Mouse (Mus musculus) neural tube, embryonic 13.5 days (tissue): ENCODE results near the gene Ngrn. TPM values are rescaled to one million over a fixed set of nuclear protein-coding genes. Genes with fewer than 3 reads are reported as not detected.

Experiments used
- ATAC-seq: fragments of 200-750 bp; cut with Nextera tagmentation; 2 replicates; pipeline ENCODE4 v1.8.0; 2017; ENCODE audit warnings: low read depth, mild to moderate bottlenecking, moderate TSS enrichment, moderate library complexity
- H3K27ac ChIP-seq: fragments of 300-500 bp; sonication (generic); replicated peaks from 2 replicates; pipeline ENCODE4 v1.5.1; 2015; ENCODE audit warnings: moderate library complexity, mild to moderate bottlenecking, inconsistent platforms
- H3K27me3 ChIP-seq: fragments of 300-500 bp; sonication (generic); 2 replicates; pipeline ENCODE4 v1.6.1; 2015; ENCODE audit warnings: mild to moderate bottlenecking, inconsistent platforms
- H3K36me3 ChIP-seq: fragments of 300-500 bp; sonication (generic); 2 replicates; pipeline ENCODE4 v1.6.1; 2015; ENCODE audit warnings: mild to moderate bottlenecking, inconsistent platforms
- H3K4me1 ChIP-seq: fragments of 300-500 bp; sonication (generic); replicated peaks from 2 replicates; pipeline ENCODE4 v1.6.1; 2015; ENCODE audit warnings: inconsistent platforms
- H3K4me2 ChIP-seq: fragments of 300-500 bp; sonication (generic); 2 replicates; pipeline ENCODE4 v1.6.1; 2015; ENCODE audit warnings: inconsistent platforms, mild to moderate bottlenecking, moderate library complexity
- H3K4me3 ChIP-seq: fragments of 300-500 bp; sonication (generic); 2 replicates; pipeline ENCODE4 v1.5.1; 2015; ENCODE audit warnings: mild to moderate bottlenecking, inconsistent platforms
- H3K9ac ChIP-seq: fragments of 300-500 bp; sonication (generic); 2 replicates; pipeline ENCODE4 v1.6.1; 2015; ENCODE audit warnings: moderate library complexity, mild to moderate bottlenecking, inconsistent platforms
- H3K9me3 ChIP-seq: fragments of 300-500 bp; sonication (generic); 2 replicates; pipeline ENCODE4 v1.6.1; 2016; ENCODE audit warnings: inconsistent platforms
- WGBS: fragments of 180-500 bp; shearing (Covaris S2); methylation state at CpG from one replicate; pipeline ENCODE4 v1.1.7; 2015; 5-methylcytosine and 5-hydroxymethylcytosine counted together
- polyA plus RNA-seq: library from polyadenylated mRNA; unstranded; fragments of >200 nt; fragmentation: Nextera tagmentation; extraction: Ambion mirVana; gene quantifications from 2 replicates; pipeline ENCODE4 v1.2.1, GENCODE M21; 2015

Ngrn gene
- polyA plus RNA-seq, 1 experiment from 2014 or later: 57.5 TPM

DNA sequence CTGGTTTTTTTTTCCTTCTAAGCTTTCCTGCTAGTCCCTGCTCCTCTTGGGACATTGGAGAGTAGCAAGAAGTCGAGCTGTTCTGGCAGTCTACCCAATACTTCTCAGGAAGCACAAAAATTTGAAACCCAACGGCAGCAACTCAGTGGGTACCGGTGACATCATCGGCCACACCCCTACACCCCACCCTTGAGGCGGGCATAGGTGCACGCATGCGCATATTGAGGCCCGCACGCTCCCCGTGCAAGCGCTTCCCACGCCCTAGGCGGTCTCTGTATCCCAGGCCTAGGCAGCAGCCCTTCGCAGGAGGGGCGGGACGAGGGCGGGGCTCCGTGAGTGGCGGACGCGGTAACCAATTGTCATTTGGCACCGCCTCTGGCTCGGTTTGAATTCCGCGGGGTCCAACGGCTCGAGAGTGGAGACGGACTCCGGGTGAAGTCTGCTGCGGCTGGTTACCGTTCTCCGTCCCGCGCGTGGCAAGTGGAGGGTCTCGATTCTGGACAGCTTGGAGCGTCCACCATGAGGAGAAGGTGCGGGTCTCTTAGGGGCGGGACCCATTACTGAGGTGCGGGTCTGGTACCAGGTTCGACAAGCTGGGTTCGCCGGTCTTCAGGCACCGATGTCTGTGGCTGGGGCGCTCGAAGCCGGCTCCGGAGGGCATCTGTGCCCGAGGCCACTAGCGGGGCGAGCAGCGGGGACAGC is 33.2 kb downstream of the Ngrn start, which contains the start of gene Prc1:
Gene Prc1, plus strand, starts transcription at position 389 of the 702 bp plus-strand sequence.
- Histone ChIP-seq H3K27ac (peak within 1 kb of the TSS; percentile 56; the same call in 1 of the 2 replicates), H3K9ac (peak within 1 kb of the TSS; percentile 70), H3K4me2 (peak within 1 kb of the TSS; percentile 98), H3K9me3 (no peaks in the 10 kb centered on the region), H3K27me3 (no peaks in the 10 kb centered on the region), H3K4me3 (peak within 1 kb of the TSS; percentile 72), H3K36me3 (peaks cover 28% of the 10 kb centered on the region), H3K4me1 (peaks cover 16% of the 10 kb centered on the region)
- ATAC-seq: peak; percentile 99
- WGBS: under 1% methylated on average over 52 of the region's 52 CpGs

DNA sequence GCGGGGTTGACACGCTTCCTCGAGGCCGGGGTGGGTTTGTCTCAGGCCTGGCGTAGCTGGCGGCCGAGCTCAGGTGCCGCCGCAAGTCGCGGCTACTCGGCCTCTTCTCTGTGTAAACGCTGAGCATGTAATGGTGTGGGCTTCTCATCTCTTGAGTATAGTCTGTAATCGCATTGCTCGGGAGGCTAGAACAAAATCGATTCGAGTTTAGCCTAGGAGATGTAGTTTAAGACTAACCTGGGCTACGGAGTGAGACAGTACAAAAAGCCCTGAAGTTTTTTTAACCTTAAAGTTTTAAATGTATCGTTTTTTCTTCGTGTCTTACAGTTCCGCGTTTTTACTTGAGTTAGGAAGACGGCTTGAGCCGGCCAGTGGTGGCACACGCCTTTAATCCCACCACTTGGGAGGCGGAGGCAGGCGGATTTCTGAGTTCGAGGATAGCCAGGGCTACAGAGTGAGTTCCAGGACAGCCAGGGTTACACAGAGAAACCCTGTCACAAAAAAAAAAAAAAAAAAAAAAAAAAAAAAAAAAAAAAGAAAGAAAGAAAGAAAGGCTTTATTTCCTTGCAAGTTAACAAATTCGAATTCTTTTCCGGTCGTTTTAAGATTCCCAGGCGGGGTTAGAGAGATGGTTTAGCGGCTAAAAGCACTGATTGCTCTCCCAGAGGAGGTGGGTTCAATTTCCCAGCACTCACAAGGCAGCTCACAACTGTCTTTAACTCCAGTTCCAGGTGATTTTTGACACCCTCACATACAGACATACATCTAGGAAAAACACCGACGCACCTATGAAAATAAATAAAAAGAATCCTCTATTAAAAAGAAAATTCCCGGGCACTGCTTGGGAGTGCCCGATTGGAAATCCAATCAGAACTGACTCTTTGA is 34.0 kb downstream of the Ngrn start:
- peak; percentile 71; the same call in 1 of the 2 replicates for ATAC-seq
- Histone ChIP-seq H3K27ac (0 out of 2 replicates have a peak overlapping the region, but pooled peaks have one; percentile 56), H3K9ac (peak overlapping the region; percentile 70), H3K36me3 (peaks cover 22% of the 10 kb centered on the region), H3K27me3 (no peaks in the 10 kb centered on the region), H3K4me1 (peaks cover 16% of the 10 kb centered on the region), H3K4me3 (peak overlapping the region; percentile 72), H3K9me3 (no peaks in the 10 kb centered on the region), H3K4me2 (peak overlapping the region; percentile 98)
- WGBS: 9% methylated on average over 37 of the region's 37 CpGs

DNA sequence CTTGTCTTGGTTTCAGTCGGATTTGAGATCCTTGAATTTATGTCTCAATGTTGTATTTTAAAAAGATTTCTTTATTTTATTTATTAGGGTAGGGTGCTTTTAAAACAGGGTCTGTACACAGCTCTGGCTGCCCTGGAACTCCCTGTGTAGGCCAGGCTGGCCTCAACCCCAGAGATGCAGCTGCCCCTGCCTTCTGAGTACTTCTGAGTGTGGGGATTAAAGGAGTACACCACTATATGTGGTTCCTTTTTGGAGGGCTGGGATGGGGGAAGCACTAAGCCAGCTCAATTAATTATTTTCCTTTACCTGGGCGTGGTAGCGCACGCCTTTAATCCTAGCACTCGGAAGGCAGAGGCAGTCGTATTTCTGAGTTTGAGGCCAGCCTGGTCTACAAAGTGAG is 35.4 kb downstream of the Ngrn start:
- ATAC-seq: no peak
- H3K27me3 ChIP-seq: no peaks in the 10 kb centered on the region
- WGBS: 92% methylated on average over 6 of the region's 6 CpGs
- H3K9me3 ChIP-seq: no peaks in the 10 kb centered on the region
- peaks cover 13% of the 10 kb centered on the region for H3K36me3 ChIP-seq
- H3K27ac ChIP-seq: no peak overlapping the region
- H3K4me2 ChIP-seq: peak overlapping the region; percentile 98; the same call in 1 of the 2 replicates
- H3K4me1 ChIP-seq: peaks cover 16% of the 10 kb centered on the region
- no peak overlapping the region for H3K4me3 ChIP-seq
- H3K9ac ChIP-seq: no peak overlapping the region

DNA sequence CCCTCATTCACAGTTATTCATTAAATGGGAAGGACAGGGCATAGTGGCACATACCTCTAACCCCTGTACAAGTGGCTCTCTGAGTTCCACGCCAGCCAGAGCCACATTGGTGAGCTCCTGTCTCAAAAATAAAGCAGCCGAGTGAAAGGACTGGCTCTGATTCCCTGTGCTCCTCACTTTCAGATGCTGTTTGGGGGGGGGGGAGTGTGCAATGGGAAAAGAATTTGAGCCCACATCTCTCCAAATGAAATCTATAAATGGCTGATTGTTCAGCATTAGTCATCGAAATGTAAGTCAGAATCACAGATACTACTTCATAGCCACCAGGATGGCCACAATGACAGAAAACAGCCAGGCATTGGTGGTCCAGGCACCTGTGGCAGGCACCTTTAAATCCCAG is 36.0 kb downstream of the Ngrn start:
- Histone ChIP-seq H3K9ac (no peak overlapping the region), H3K27ac (no peak overlapping the region), H3K9me3 (no peaks in the 10 kb centered on the region), H3K4me1 (peaks cover 16% of the 10 kb centered on the region), H3K4me2 (no peak overlapping the region), H3K27me3 (no peaks in the 10 kb centered on the region), H3K36me3 (peaks cover 13% of the 10 kb centered on the region), H3K4me3 (no peak overlapping the region)
- ATAC-seq: no peak
- 73% methylated on average over 3 of the region's 3 CpGs for WGBS

DNA sequence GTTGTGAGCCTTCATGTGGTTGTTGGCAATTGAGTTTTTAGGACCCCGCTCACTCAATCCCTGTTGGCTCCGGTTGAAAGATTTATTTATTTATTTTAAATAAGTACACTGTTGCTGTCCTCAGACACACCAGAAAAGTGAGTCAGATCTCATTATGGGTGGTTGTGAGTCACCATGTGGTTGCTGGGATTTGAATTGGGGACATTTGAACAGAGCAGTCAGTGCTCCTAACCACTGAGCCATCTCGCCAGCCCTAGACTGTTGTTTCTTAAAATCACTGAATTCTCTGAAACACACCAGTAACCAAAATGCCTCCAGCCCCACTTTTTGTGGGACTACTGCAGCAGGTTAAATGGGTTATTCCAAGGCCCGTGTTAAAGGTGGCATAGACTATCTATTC is 37.7 kb downstream of the Ngrn start:
- H3K4me3 ChIP-seq: no peak overlapping the region
- H3K4me2 ChIP-seq: no peak overlapping the region
- ATAC-seq: no peak
- H3K27ac ChIP-seq: no peak overlapping the region
- no peaks in the 10 kb centered on the region for H3K9me3 ChIP-seq
- WGBS: 94% methylated on average over 4 of the region's 4 CpGs
- no peaks in the 10 kb centered on the region for H3K27me3 ChIP-seq
- peaks cover 16% of the 10 kb centered on the region for H3K4me1 ChIP-seq
- no peak overlapping the region for H3K9ac ChIP-seq
- H3K36me3 ChIP-seq: peaks cover 17% of the 10 kb centered on the region

DNA sequence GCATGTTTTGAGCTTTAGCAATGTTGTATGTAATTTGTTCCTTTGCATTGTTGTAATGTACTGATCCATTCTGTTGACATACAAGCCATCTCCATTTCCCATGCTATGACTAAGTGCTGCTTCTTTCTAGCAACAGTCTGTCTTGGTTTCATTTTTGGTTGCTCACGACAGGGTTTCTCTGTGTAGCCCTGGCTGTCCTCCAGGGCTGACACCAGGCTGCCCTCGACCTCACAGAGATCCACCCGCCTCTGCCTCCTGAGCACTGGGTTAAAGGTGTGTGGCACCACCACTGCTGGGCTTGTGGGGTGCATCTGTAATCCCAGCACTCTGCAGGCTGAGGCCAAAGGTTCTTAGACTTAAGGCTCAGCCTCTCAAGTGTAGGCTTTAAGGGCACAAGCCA is 38.6 kb downstream of the Ngrn start:
- no peak for ATAC-seq
- no peaks in the 10 kb centered on the region for H3K27me3 ChIP-seq
- no peak overlapping the region for H3K27ac ChIP-seq
- no peaks in the 10 kb centered on the region for H3K9me3 ChIP-seq
- H3K4me1 ChIP-seq: peaks cover 16% of the 10 kb centered on the region
- no peak overlapping the region for H3K4me3 ChIP-seq
- peaks cover 25% of the 10 kb centered on the region for H3K36me3 ChIP-seq
- 90% methylated on average over 3 of the region's 3 CpGs for WGBS
- H3K9ac ChIP-seq: no peak overlapping the region
- H3K4me2 ChIP-seq: no peak overlapping the region

DNA sequence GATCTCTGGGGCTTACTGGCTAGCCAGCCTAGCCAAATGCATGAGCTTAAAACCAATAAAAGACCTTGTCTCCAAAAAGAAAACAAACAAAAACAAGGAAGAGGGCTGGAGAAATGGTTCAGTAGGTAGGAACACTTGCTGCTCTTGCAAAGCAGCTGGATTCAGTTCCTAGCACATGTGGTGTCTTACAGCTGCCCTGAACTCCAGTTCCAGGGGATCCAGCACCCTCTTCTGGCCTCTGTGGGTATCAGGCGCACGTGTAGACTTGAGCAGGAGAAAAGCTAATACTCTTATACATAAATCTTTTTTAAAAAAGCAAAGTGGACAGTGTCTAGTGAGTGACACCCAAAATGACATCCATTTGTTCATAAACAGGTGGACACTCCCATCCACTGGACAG is 40.5 kb downstream of the Ngrn start:
- Histone ChIP-seq H3K4me1 (0 out of 2 replicates have a peak, but pooled peaks cover 6% of the 10 kb centered on the region), H3K27ac (no peak overlapping the region), H3K4me3 (no peak overlapping the region), H3K9ac (no peak overlapping the region), H3K36me3 (peaks cover 38% of the 10 kb centered on the region), H3K9me3 (no peaks in the 10 kb centered on the region), H3K27me3 (no peaks in the 10 kb centered on the region), H3K4me2 (no peak overlapping the region)
- 87% methylated on average over 2 of the region's 2 CpGs for WGBS
- ATAC-seq: no peak

DNA sequence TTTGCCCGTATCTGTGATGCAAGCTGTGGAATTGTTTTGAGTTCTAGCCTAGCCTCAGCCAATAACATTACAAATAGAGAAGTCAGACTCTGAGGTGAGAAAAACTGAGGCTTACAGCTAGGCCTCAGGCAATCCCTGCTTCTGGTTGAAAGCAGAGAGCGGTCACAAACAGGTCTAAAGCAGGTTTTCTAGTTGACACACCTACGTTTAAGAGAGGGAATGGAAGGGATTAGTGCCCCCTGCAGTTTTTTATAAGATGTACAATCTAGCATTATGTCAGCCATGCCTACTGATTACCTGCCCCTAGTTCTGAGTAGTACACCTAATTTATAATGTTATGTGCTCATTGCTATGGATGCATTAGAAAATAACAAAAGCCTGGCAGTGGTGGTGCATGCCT is 46.8 kb downstream of the Ngrn start:
- WGBS: 88% methylated on average over 3 of the region's 3 CpGs
- no peak overlapping the region for H3K27ac ChIP-seq

DNA sequence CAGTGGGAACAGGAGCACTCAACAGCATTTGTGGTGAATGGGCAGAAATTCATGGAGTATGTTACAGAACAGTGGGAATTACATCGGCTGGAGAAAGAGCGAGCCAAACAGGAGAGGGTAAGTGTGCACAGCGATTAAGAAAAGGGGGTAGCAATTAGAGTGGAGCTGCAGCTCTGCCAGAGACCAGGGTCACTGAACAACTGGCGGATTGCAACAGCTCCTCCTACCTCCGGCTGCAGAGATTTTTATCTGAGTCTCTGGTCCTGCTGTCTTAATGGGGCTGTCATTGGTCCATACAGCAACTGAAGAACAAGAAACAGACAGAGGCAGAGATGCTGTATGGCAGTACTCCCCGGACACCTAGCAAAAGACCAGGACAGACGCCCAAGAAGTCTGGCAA is 49.8 kb downstream of the Ngrn start:
- Histone ChIP-seq H3K27me3 (no peaks in the 10 kb centered on the region), H3K27ac (no peak overlapping the region), H3K4me3 (no peak overlapping the region), H3K9ac (no peak overlapping the region), H3K9me3 (no peaks in the 10 kb centered on the region), H3K4me1 (no peaks in the 10 kb centered on the region), H3K4me2 (no peak overlapping the region), H3K36me3 (peaks cover 58% of the 10 kb centered on the region)
- 89% methylated on average over 7 of the region's 7 CpGs for WGBS
- ATAC-seq: no peak

More for the DNA sequence above, 46.8 kb downstream of the Ngrn start:
- ATAC-seq: no peak
- no peak overlapping the region for H3K4me2 ChIP-seq
- H3K9me3 ChIP-seq: no peaks in the 10 kb centered on the region
- H3K9ac ChIP-seq: no peak overlapping the region
- no peaks in the 10 kb centered on the region for H3K4me1 ChIP-seq
- H3K4me3 ChIP-seq: no peak overlapping the region
- H3K27me3 ChIP-seq: no peaks in the 10 kb centered on the region
- peaks cover 51% of the 10 kb centered on the region for H3K36me3 ChIP-seq

Other genes with a start within 250 kb of the Ngrn start
- 15.0 and 18.9 TPM in 2 replicates for gene Zfp710, start 236.4 kb upstream of the Ngrn start, polyA plus RNA-seq
- gene Idh2, start 145.8 kb upstream of the Ngrn start, polyA plus RNA-seq: 217 and 273 TPM in 2 replicates
- gene Sema4b, start 74.4 kb upstream of the Ngrn start, polyA plus RNA-seq: 22.1 and 23.2 TPM in 2 replicates
- 31.0 and 34.6 TPM in 2 replicates for gene Cib1, start 28.4 kb upstream of the Ngrn start, polyA plus RNA-seq
- 4.5 TPM in 2 replicates for gene Gdpgp1, start 28.4 kb upstream of the Ngrn start, polyA plus RNA-seq
- gene Ttll13, start 14.8 kb upstream of the Ngrn start, polyA plus RNA-seq: 1.6 and 2.8 TPM in 2 replicates
- 23.7 and 27.7 TPM in 2 replicates for gene Vps33b, start 8.4 kb downstream of the Ngrn start, polyA plus RNA-seq
- gene Prc1, start 33.2 kb downstream of the Ngrn start, polyA plus RNA-seq: 38.3 and 48.2 TPM in 2 replicates
- 12.6 and 15.6 TPM in 2 replicates for gene Rccd1, start 63.2 kb downstream of the Ngrn start, polyA plus RNA-seq
- gene Unc45a, start 79.8 kb downstream of the Ngrn start, polyA plus RNA-seq: 61.3 and 61.7 TPM in 2 replicates
- gene Hddc3, start 81.9 kb downstream of the Ngrn start, polyA plus RNA-seq: 22.0 and 24.7 TPM in 2 replicates
- gene Man2a2, start 110.2 kb downstream of the Ngrn start, polyA plus RNA-seq: 23.6 and 24.8 TPM in 2 replicates
- 5.8 and 6.2 TPM in 2 replicates for gene Fes, start 126.7 kb downstream of the Ngrn start, polyA plus RNA-seq
- 4.3 and 4.7 TPM in 2 replicates for gene Furin, start 144.2 kb downstream of the Ngrn start, polyA plus RNA-seq